Mouse (Mus musculus) G1E (cell line): Measurements from ENCODE around the gene Dclre1a.

Experiments used
- CTCF ChIP-seq: IDR thresholded peaks from 2 replicates; pipeline ENCODE4 v1.5.1; 2012; ENCODE audit warnings: low read depth, low read length, inconsistent platforms, mixed read lengths
- GATA1 ChIP-seq: IDR thresholded peaks from 2 replicates; pipeline ENCODE4 v1.6.1; 2012; ENCODE audit warnings: borderline replicate concordance, low read length, inconsistent platforms, mixed read lengths
- GATA2 ChIP-seq: IDR thresholded peaks from 2 replicates; pipeline ENCODE4 v1.6.1; 2012; ENCODE audit warnings: low read depth, low read length, inconsistent platforms, borderline replicate concordance
- POLR2AphosphoS5 ChIP-seq: IDR thresholded peaks from 2 replicates; pipeline ENCODE4 v1.6.1; 2012; ENCODE audit warnings: low read depth, low read length, inconsistent platforms; ENCODE audit not compliant: insufficient replicate concordance
- TAL1 ChIP-seq: conservative IDR thresholded peaks from 2 replicates; pipeline ENCODE4 v1.6.1; 2012; ENCODE audit warnings: low read depth, low read length, inconsistent platforms, mixed read lengths

DNA sequence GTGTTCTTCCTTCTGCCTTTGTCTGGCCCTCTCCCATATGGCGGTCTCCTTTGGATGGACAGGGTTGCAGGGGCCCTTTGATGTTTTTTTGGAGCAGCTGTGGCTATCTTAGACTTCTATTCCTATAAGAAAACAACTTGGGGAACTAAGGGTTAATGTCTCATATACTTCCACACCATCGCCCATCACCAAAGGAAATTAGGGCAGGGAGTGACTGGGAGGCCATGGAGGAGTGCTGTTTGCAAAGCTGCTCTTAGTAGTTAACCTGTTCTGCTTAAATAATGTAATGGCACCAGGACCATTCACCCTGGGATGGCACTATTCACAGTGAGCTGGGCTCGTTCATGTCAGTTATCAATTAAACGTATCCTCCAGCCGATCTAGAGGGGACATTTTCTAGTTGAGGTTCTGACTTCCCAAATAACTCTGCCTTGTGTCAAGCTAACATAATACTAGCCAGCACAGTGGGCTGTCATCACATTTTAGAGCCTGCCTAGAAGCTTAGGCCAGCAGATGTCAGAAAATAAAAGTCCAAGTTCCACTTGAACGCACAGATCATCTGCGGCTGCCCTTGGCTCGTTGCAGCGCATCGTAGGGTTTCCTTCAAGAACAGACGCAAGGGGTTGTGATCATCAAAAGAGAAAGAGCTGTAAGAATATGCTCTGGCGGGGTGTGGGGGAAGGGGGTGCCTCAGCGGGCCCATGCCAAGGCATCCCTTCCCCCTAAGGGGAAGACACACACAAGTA lies 63.2 kb downstream of the Dclre1a start:
- TF ChIP-seq GATA1 (no peak), CTCF (no peak), TAL1 (no peak), POLR2AphosphoS5 (no peak), GATA2 (no peak)
